Mouse (Mus musculus): ENCODE measurements at regions not wholly inside any gene's neighbourhood (a gene's known extent, or its start where the extent isn't known, plus 50 kb on each side); places are given as distances from the start of the nearest gene placed in this dataset.
A peak's percentile ranks its signal among the peaks of the same experiment; 100 is the strongest.

- no peak for DNase-seq (ENCODE audit: low spot score in 2 of 2)
Observed at GRCm38 (mm10) chr2:133221762-133222556, 276.3 kb upstream of the Fermt1 start.

DNA sequence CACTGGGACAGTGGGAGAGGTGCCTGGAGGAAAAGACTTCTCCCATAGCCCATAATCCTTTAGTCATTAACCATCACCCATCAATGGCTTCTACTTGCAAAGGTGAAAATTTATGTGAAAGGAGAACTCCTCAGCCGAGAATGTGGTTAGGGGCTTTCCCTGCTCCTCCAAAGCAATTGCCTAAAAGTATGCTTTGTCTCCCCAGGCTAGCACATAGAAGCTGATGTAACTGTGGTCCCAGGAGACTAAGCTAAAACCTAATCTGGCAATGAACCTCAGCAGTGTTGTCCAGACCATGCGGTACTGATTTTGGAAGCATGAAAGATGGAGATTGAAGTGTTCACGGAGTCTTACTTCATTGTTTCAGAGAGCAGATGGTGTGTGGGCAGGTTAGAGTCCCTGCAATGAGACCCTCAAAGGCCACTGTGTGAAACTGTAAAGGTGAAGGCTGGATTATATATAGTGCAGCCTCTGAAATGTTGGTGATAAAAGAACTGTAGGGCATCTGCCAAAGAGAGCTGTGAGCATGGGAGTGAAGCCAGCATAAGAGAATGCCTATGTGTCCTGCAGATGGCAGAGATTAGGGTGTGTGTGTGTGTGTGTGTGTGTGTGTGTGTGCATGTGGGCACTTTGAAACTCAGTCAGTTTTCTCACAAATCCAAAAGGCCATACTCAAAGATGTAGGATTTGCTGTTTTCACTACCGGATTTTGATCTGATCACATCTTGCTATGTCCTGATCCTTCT is 289.6 kb upstream of the Fermt1 start:
- DNase-seq (ENCODE audit: low spot score in 2 of 2), result peak in 1 of 2 experiments; percentile 18

DNA sequence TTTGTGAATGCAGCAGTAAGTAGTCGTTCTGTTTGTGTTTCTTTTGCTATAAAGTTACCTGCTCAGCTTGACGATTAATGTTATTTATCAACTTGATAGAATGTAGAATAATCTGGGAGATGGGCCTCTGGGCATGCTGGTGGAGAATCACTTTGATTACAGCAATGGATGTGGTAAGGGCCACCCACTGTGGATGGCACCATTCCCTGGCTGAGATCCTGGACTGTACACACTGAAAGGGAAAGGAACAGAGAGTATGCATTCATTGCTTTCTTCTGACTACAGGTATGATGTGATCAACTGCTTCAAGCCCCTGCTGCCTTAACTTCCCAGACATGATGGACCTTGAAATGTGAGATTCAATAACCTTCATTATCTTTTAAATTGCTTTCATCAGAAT is 299.8 kb upstream of the Bmp2 start:
- no peak for DNase-seq (ENCODE audit: low spot score in 2 of 2)

GRCm38 (mm10) chr2:133274424-133274823 is 277.5 kb upstream of the Bmp2 start:
- no peak for DNase-seq (ENCODE audit: low spot score in 2 of 2)

- no peak for DNase-seq (ENCODE audit: low spot score in 2 of 2)
Observed at GRCm38 (mm10) chr2:133278546-133278945, 273.4 kb upstream of the Bmp2 start.

DNA sequence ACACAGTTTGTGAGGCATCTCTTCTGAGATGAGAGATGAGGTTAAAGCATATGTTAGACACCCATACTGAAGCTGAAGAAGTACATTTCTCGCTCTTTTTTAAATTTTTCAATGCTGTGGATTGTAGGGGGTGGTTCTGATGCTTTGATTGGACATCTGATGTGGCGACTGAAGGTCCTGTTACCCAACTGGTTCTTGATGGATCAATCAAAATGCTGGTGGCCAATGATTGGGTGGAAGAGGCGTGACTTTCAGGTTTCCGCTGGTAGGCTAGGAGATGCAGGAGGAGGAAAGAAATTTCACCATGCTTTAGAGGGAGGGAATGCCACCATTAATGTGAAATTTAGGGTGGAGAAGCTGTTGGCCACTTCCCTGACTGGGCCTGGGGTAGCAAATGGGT is 272.7 kb upstream of the Bmp2 start:
- no peak for DNase-seq (ENCODE audit: low spot score in 2 of 2)

DNA sequence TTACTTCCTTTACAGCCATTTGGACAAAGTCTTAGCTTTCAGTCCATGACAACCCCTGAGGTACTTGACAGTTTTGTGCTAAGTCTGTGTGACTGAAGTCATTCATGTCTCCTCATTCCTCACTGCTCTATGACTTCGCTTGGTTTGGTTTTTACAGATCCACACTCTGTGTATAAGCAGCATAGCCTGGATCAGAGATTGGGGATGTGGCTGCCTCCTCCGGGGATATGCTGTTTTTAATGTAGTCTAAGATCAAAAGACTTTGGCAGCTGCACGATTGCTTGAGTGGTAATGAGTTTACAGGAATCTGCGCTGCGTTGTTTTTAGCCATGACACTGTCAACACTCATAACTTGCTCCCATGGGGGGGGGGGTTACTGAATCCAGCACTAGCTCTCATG is 269.3 kb upstream of the Bmp2 start:
- no peak for DNase-seq (ENCODE audit: low spot score in 2 of 2)

- DNase-seq (ENCODE audit: low spot score in 2 of 2), result no peak
Observed at GRCm38 (mm10) chr2:133283709-133284108, 268.2 kb upstream of the Bmp2 start.

DNA sequence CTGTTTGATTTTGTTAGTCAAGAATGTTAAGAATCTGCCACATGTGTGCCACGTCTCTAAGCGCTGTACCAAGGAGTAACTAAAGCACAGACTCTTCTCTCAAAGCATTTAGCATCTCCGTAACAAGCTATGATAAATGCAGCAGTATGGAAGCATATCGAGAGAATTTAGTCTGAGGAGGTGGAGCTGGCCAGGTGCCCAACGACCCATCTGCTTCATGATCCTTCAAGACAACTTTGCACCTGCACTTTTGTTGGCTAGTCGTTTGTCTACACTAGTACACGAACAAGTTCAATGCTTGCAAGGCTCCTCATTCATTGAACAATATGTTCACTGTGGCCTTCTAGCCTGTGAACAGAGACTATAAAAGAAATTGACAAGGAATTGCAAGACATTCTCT is 257.8 kb upstream of the Bmp2 start:
- peak; percentile 19 to 52 for DNase-seq (ENCODE audit: low spot score in 2 of 2)

GRCm38 (mm10) chr2:133305936-133306335 is 246.0 kb upstream of the Bmp2 start:
- DNase-seq (ENCODE audit: low spot score in 2 of 2), result peak in 1 of 2 experiments; percentile 14

- DNase-seq (ENCODE audit: low spot score in 2 of 2), result no peak
Observed at GRCm38 (mm10) chr2:133311001-133311400, 241.0 kb upstream of the Bmp2 start.

- no peak for DNase-seq (ENCODE audit: low spot score in 2 of 2)
Observed at GRCm38 (mm10) chr2:133326290-133327050, 225.5 kb upstream of the Bmp2 start.

DNA sequence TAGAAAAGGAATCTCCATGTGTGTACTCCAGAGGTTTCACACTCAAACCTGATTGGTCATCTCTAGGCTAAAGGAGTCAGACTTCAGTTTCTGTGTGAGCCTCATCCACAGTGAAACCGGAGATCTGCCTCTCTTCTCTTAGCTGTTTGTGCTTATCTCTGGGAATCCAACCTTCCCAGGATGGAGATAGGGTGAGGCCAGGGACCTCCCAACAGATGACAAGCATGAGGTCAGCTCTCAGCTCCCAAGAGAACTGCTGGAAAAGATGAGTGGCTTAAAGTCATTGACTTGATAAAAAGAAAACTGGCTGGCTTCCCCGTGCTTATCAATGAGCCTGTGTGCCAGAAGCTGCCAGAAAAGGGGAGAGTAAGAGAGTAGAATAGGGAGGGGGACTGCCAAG is 224.3 kb upstream of the Bmp2 start:
- DNase-seq (ENCODE audit: low spot score in 2 of 2), result no peak

DNA sequence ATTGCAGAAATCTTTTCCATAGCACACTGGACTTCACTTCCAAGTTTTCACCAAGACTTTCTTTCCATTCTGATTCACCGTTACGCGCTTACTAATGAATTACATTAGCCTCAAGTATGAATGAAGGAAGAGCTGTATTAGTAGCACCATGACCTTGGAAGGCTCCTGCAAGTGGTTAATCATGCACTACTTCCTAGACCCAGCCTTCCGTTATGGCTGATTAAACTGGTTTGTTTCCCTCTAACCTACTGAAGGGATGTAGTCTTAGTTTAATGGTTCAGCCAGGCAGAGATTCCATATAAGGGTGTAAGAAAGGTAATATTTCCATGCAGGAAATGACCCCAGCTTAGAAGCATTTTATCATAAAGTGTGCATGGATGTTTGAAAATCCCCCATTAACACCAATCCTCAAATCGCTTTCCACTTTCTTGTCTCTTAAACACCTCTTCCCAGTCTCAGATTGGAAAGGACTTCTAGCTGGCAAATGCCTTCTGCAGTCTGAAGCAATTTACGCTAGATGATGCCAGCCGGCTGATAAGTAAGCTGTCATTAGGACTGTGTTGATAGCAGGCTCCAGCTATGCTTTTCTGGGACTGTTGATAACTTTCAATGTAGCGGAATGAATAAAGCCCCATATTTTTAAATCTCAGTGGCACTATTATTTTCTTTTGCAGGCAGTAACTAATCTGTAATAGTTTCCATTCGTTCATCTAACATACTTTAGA is 215.6 kb upstream of the Bmp2 start:
- no peak for DNase-seq (ENCODE audit: low spot score in 2 of 2)

- DNase-seq (ENCODE audit: low spot score in 2 of 2), result no peak
Observed at GRCm38 (mm10) chr2:133338150-133338549, 213.8 kb upstream of the Bmp2 start.

GRCm38 (mm10) chr2:133341352-133341751 is 210.6 kb upstream of the Bmp2 start:
- no peak for DNase-seq (ENCODE audit: low spot score in 2 of 2)

DNA sequence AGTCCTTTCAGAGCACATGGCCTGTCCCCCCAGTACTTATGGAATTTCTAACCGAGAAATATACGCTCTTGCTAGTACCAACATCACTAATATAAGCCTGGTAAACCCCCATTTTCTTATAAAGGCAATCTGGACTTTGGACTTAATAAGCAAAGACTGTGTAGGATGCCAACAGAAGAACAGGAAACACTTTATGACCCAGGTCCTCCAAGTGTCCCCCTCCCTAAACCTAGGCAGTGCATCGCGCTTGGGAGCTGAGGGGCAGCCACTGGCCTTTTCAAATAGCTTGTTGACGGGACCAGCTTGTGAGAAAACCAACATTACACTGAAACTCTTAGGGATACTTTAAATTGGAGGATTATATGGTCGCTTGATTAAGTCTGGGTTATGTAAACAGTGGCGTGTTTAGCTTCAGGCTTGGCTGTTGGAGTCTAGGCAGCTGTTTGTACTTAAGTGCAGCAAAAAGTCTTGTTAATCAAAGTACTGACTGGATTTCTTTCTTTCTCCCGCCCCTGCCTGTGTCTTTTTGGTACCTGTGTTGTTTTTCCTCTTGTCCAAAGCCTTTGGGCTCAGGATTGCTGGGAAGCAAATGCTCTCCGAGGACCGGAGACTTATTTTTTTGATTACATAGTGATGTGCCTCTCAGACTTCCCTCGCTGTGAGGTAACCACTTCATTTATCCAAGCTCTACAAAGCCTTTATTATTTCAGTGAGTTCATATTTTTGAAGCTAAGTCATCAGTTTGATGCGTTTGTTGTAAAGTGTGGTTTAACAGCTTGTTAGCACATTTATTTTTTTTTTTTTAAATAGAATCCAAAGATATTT is 205.8 kb upstream of the Bmp2 start:
- DNase-seq (ENCODE audit: low spot score in 2 of 2), result no peak

GRCm38 (mm10) chr2:133346789-133347424 is 205.1 kb upstream of the Bmp2 start:
- DNase-seq (ENCODE audit: low spot score in 2 of 2), result no peak

GRCm38 (mm10) chr2:133351306-133351705 is 200.7 kb upstream of the Bmp2 start:
- no peak for DNase-seq (ENCODE audit: low spot score in 2 of 2)

- no peak for DNase-seq (ENCODE audit: low spot score in 2 of 2)
Observed at GRCm38 (mm10) chr2:133352800-133353199, 199.2 kb upstream of the Bmp2 start.
